Mouse (Mus musculus) cerebellum, postnatal 4 days (tissue): ENCODE data around the gene Map6.
A peak's percentile ranks its signal among the peaks of the same experiment; 100 is the strongest.

Experiments
- DNase-seq, 2 experiments: peaks; one replicate each; pipeline ENCODE4 v3.0.0; 2022; ENCODE audit warnings: low spot score in 2 of 2, mixed read lengths in 1 of 2

The Map6 gene

DNA sequence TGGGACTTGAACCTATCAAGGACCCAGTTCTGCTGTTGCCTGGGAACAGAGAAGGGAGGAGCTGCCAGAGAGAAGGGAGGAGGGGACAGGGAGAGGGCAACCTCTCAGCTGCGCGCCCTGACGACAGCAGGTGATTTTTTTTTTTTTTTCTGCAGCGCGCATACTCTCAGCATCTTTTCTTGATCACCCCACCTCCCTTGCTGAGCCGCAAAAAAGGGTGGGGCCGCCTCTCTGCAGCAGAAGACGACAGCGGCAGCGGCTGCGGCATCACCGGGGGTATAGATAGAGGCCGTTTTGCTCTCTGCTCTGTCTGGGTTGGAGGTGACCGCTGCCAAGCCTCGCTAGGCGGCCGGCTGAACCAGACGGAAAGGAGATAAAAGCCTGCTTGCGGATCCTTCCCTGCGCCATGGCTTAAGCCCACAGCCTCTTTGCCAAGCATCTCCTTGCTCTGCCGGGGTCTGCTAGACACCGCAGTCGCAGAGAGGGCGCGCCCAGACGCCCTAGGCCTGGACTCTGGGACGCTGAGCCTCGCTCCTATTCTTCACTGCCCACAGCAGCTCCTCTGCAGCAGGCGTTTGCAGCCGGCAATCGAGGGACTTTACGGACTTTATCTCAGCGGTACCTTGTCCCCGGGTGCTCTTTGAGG is at the start of gene Map6:
Gene Map6, plus strand, starts transcription at position 197 of the 646 bp plus-strand sequence.
- DNase-seq: peak in 1 of 2 experiments; percentile 73

DNA sequence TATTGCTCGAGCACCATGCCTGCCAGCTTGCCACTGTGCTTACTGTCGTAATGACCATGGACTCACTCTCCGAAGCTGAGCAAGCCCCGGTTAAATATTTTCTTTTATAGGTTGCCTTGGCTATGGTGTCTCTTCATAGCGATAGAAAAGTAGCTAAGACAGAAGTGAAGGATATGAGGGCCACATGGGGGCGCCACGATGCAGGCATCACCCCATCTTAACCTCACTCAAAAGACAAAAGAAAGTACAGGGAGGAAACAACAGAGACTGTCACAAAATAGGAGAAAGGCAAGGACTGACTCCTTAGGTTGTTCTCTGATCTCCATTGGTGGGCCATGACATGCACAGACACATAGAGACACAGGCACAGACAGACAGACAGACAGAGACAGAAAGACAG is 43.0 kb upstream of the Map6 start:
- no peak for DNase-seq

DNA sequence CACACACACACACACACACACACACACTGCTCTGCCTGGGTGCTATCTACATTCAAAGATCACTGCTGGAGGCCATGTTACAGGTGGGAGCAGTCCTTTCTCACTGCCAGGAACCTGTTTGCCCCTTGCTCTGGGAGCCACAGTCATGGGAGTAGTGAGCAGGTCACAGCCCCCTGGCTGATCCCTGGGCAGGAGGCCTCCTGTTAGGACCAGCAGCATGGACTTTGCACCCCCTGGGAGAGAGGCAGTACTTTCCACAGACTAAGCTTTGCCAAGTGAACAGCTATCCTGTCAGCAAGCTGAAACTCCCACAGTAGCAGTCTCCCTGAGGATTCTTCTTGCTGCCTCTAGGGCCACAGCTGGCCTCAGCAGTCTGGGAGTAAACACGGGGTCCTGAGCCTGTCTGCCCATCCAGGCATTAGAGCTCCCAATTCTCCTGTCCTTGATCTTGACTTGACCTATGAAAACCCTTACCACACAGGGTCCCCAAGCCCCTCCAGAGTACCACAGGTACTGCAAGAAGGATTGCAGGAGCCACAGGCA is 42.5 kb upstream of the Map6 start:
- no peak for DNase-seq

DNA sequence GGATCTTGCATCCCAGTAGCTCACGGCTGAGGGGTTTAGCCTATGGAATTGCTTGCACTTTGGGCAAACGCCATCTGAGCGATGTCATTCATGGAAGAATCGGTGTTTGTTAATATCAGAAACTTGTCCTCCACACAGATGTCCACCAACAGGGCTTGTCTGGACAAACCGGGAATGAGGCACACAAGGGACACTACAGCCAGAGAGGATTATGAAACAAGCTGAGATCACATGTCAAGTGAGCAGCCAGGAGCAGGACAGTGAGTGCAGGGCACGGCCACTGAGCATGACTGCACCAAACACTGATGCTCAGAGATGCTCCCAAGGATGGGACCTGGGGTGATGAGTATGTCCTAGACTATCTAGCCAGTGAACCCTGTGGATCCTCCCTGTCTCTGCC is 41.8 kb upstream of the Map6 start:
- no peak for DNase-seq

DNA sequence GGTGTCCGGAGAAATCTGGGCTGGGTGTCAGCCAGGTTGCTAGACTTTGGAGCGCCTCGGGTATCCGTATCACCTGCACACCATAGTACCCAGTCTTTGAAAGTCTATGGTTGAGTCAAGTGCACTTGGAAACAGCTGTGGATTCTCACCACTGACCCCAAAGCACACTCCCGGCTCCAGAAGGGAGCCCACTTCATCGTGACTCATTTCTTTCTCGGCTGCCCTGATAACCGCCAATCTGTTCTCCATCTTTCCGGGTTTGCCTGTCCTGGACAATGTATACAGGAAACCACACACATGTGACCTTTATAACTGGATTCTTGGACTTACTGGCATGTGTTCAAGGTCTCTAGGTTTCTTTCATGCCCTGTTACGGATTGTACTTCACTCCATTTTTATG is 40.6 kb upstream of the Map6 start:
- DNase-seq: no peak

DNA sequence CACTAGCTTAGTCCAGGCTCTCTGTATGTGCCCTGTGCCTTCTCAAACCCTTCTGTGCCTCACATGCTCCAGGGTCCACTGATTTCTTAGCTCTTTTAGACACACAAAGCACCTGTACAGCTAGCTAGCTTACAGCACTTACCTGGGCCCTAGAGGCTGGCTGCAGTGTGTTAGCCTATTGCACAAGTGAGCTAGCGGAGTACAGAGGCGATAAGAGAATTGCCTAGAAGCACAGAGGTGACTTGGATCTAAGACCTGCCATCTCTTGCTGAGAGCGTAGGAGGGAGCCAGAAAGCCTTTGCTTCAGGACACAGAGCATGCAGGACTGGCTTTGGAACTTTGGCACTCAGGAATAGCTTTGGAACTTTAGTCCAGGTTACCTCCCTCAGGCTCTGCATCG is 40.0 kb upstream of the Map6 start:
- DNase-seq: no peak

DNA sequence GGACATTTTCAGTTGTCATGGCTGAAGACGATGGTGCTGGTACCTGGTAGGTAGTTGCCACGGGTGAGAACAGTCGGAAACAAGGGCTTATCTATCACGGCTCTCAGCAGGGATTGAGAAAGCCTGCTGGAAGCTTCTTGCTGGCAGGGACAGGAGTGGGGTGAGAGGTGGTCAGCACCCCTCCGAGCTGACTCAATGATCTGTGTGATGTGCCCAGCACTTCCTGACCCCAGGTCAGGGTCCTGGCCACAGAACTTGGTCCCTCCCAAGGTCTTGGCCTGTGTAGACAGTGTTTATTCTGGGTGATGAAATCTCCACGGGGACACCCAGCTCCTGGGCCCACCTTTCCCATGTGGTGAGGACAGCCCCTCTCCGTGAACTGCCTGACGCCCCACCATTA is 38.4 kb upstream of the Map6 start:
- DNase-seq: no peak

DNA sequence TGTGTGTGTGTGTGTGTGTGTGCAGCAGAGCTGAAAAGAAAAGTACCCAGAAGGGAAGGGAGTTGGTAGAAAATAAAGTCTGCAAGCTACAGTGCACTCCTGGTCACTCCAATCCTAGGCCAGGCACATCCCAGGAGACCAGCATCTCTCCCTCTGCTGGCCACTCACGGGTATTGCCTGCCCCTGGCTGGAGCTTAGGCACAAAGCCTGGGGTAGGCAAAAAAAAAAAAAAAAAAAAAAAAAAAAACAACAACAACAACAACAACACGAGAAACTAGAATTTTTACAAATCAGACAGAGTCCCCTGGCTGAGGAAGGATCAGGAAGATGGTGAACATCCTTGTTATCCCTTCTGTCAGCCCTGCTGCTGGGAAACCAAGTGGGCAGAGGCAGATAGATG is 37.8 kb upstream of the Map6 start:
- DNase-seq: no peak

DNA sequence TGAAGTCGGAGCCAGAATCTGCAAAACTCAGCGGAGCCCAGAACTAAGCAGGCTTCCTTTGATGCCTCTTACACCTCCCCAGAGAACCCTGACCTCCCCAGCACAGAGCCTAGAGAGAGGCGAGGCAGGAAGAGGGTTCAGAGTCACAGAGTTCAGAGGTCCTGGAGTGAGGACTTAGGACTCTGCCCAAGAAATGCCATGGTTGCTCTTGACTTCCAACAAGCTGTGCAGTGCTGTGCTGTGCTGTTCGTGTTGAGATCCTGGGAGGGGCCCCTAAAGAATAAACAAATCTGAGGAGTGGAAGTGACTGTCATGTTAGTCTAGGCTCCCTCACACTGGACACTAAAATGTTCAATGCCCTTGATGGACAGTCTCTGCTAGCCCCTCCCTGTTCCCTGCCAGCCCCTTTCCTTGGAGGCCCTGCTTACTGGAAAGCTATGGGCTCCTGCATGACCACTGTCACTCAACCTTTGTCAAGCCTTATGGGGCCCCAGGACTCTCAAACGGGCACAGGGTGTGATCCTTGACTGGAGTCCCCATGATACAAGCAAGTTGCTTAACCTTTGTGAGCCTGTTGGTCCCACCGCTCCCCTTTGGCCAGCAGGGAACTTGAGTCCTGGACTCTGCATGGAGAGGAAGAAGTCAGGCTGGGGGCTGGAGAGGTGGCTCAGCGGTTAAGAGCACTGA is 37.0 kb upstream of the Map6 start:
- no peak for DNase-seq

DNA sequence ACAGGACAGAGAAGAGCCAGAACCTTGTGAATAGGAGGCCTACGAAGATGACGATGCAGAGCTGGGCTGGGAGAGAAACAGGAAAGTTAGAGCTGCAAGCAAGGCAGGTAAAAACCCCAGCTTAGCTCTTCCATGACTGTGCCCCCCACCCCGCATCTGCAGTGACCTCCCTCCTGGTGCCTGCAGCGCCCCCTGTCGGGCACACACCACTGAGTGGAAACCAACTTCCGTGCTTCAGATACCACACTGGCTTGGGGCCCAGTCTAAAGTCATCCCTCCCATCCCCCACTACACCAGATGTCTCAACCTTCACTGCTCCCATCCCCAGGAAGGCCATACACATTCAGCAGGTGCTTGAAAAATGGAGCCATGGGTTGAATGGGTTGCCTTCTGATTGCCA is 34.7 kb upstream of the Map6 start:
- no peak for DNase-seq

DNA sequence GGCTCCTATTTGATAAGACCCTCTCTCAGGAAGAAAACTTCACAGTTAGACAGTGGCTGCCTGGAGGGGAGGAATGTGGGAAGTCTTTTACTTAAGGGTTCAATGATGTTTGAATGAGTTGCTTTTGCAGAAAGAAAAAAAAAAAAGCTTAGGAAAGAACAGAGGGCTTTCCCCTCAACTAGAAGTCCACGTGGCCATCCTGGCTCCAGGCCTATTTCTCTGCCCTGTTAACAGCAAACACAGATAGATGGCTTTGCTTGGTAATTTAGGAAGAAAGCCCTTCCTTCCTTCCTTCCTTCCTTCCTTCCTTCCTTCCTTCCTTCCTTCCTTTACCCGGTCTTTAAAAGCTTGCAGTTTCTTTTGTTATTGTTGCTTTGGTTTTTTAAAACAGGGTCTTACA is 32.3 kb upstream of the Map6 start:
- DNase-seq: no peak

DNA sequence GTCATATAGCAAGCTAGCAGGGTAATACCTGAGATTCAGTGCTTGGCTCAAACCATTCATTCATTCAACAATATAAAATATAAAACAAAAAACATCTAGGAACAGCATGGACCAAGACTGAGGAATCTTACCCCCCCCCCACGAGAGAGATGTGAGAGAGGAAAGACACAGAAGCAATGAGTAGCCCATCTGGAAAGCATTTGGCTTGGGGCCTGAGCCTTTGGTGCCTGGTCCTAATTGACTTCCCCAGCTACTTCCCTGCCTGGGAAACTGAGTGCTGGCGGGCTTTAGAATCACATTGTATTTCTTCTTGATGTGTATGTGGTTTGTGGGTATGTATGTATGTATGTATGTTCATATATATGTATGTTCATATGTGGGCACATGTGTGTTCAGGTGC is 31.6 kb upstream of the Map6 start:
- no peak for DNase-seq

DNA sequence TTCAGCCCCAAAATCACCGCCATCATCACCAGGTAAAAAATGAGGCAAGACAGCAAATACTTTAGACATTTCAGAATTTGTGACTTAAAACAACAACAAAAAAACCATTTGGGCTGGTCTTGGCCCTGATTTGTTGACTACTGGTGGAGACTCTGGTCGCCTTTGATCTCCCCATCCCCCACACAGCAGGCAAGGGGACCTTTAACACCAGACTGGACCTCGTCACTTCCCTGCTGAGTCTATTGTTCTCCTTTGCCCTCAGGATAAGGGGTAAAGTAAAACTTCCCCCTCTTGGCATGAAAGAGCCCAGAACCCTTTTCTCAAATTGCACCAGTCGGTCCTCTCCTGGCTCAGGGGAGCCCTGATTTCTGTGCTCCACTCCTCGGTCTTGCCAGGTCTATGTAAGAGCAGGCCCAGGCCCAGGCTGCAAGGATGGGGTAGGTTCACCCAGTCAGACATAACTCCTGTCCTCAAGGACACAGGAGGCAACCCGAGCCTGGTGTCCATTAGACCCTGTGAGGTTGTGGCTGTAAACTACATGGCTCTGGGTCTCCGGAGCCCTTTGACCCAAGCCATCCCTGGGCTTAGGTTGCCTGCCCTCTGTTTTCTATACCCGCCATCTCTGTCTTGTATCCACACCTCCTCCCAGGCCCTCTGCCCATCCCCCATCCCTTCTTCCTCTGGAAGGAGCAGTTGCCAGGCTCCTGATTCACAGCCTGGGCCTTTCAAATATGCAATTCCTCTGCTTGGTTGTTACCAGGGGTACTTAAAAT is 30.2 kb upstream of the Map6 start:
- DNase-seq: no peak

DNA sequence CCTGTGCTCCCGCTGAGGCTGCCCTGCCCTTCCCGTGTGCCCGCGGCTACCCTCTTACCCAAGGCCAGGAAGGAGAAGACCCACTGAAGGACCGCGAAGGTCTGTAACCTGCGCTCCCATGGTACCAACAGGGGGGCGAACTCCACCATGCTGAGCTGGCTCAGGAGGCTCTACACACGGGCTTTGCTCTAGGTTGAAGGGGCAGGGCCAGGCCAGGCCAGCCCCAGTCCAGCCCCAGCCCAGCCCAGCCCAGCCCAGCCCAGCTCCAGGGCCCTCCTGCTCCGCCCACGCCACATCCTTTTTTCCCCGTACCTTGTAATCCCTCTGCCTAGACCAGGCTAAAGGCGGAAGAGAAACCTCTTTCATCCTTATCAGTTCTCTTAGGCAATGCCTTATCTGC is 28.8 kb upstream of the Map6 start, which contains the start of gene Mogat2:
Gene Mogat2, minus strand, starts transcription at position 203 of the 400 bp plus-strand sequence.
- no peak for DNase-seq

DNA sequence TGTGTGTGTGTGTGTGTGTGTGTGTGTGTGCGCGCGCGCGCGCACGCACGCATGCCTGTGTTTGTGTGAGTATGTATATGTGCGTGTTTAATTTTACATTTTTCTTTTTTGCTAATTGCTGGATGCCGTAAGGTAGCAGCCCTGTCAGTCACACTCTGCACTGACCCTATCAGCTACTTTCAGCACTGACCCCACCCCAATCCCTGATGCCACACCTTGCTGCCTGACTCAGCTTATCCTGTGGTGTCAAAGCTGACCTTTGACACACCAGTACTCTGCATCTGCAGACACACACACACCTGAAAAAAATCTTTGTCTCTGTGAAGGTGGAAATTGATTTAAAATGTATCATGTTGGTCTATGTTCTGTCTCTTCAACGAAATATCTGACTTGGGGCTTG is 25.1 kb upstream of the Map6 start:
- no peak for DNase-seq

DNA sequence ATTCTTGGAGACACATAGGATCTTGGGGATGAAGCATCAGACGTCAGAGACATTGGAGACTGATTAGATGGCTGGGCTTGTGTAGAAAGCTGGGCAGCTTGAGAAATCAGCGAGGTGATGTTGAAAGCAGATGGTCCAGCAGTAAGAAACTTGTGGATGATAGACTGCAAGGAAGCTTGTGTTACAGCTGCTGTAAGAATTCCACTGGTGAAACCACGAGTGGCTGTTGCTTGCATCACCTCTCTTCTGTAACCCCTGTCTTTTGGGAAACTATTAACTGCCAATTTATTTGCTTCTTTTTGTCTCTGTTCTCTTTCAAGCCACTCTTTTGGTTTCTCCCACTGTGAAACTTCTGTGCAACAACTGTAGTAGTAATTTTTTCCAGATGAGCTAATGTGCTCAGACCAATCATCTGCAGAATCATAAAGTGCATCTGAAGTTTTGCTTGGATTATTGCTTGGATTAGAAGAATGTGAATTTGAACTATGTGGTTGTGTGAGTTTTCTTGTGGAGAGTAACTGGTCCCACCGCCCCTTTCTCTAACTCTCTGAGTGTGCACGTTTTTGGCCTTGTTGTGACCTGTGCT is 19.0 kb upstream of the Map6 start:
- DNase-seq: no peak

DNA sequence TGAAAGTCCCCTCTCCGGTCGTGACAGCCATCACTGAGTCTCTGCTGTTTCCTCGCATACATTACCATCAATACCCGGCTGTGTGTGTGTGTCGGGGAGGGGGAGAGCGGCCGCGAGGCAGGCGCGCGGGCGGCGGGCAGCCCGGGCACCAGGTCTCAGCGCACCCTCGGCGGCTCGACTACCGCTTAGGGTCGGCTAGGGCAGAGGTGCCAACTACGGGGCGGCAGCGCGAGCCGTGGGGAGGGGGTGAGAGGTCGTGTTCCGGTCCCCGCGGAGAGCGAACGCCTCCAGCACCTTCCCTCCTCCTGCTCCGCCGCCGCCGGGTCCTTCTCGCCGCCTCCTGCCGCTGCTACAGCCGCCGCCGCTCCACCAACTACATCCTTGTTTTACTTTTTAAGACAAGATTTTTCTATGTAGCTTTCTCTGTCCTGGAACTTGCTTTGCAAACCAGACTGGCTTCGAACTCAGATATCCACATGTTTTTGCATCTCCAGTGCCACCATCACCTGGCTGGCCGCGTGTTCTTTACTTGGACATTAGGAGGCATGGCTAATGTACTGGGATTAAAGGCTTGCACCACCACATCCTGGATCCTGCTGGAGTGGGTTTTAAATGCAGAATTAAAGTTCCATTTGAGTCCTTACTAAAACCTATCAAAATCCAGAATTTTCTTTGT is 18.2 kb upstream of the Map6 start:
- DNase-seq: no peak

DNA sequence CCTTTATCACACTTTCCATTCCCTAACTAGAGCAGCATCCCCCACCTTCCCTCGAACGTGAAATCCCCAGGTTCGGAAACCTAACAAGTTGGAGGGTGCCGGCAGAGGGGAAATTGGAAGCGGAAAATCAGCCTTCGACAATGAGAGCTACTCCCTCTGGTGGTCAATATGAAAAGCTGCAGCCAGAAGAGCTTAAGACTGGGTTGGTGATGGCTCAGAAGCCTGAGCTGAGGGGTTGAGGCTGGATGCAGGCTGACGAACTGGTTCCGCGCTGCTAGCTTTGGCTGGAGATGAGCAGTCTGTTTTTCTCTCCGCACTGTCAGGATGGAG is 17.7 kb upstream of the Map6 start:
- no peak for DNase-seq

DNA sequence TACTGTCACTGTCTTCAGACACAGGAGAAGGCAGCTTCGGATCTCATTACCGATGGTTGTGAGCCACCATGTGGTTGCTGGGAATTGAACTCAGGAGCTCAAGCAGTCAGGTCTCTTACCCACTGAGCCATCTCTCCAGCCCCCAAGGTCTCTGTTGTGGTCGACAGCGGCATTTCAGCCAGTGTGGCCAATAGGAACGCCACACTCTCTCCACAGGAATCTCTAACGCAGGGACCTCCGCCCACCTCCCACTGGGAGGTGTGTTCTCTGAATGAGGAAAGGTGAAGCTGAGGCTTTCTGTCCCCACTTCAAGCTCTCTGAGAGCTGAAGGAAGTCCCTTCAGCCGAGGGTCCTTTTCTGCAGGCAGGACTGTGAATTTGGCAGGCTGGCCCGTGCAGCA is 16.9 kb upstream of the Map6 start:
- no peak for DNase-seq

DNA sequence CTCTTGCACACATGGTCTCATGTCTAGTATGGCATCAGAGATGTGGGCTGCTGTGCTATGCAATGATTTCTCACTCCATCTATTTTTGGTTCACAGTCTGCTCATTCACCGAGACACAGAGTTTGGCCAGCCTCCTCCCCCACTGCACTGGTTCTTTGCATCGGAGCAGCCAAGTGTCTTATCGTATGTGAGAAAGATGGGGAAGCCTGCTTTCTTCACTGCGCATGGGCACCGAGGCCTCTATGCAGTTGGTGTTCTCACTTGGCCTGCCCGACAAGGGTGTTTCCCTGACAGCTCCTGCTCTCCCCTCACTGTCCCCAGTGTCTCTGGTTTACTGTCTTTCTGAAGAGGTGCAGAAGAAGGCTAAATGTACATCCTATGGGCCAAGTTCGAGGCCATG is 12.2 kb upstream of the Map6 start:
- DNase-seq: no peak

DNA sequence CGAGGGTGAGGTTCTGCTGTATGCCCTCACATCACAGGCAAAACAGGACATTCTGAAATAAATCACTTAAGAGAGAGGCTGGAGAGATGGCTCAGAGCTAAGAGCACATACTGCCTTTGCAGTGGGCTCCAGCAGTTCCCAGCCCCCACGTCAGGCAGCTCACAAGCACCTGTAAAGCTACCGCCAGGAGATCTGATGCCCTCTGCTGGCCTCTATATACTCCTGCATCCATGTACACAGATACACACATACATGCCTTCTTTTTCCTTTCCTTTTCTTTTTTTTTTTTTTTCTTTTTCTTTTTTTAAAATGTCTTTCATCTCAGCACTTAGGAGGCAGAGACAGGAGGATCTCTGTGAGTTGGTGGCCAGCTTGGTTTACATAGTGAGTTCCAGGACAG is 5.3 kb upstream of the Map6 start:
- no peak for DNase-seq

DNA sequence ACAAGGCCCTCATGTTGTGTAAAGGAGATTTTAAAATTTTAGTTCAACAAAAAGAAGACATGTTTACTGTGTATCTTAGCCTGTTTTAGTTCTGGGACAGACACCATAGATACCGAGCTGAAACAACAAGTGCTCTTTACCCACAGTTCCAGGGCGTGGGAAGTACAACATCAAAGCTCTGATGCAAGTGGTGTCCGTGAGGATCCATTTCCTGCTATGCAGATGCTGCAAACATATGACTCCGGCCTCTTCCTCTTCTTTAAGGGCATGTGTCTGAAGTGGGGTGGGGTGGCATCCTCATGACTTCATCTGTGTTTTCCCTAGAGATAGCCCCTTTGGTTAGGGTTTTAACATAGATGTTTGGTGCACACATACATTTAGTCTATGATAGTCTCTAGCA is 3.7 kb upstream of the Map6 start:
- DNase-seq: no peak
